Mouse (Mus musculus) myocyte (in vitro differentiated cells): ENCODE measurements at regions not wholly inside any gene's neighbourhood (a gene's known extent, or its start where the extent isn't known, plus 50 kb on each side); places are given as distances from the start of the nearest gene placed in this dataset.

Experiments used
- POLR2A ChIP-seq: IDR thresholded peaks from one replicate; pipeline ENCODE4 v1.6.1; 2011; ENCODE audit warnings: low read depth, mild to moderate bottlenecking, control low read depth, moderate library complexity; ENCODE audit not compliant: insufficient read length
- POLR2AphosphoS2 ChIP-seq: IDR thresholded peaks from one replicate; pipeline ENCODE4 v1.6.1; 2011; ENCODE audit warnings: low read depth, control low read depth; ENCODE audit not compliant: insufficient read length
- USF1 ChIP-seq: IDR thresholded peaks from one replicate; pipeline ENCODE4 v1.6.1; 2011; ENCODE audit warnings: low read depth, mild to moderate bottlenecking, control low read depth, moderate library complexity

DNA sequence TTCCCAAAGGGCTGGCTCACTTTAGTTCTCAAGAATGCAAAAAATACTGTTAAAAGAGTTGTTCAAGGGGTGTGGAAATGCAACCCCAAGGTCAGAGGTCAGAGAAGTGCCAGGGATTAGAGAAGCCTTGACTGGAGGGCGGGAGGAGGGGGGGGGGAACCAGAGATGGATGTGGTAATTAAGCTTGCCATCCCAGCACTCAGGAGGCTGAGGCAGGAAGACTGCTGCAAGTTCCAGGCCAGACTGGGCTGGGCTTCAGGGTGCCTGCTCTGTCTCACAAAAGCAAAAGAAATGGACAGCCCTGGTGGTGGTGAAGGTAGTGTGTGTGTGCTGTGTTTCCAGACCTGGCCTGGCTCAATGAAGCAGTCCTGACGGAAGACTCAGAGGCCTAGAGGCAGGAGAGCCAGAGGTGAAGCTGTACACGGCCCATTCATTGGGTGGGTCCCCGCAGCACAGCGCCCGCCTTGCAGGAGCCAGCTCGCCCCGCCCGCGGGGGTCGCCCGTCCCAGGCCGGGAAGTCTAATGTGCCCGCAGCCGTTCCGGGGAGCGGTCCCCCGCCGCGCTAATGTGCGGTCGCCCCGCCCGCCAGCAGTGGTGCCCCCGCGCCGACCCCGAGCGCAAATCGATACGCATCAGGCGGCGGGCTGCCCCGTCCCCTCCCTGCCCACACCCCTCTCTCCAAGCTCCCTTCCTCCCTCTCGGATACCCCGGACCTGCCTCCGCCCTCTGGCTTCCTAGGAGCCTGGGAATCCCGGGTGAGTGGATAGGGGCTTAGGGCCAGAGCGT, 80.1 kb upstream of the Casz1 start:
- TF ChIP-seq POLR2A (no peak), USF1 (no peak), POLR2AphosphoS2 (no peak)
